Mouse (Mus musculus): ENCODE measurements around the gene Kif21a. TPM values are rescaled to one million over a fixed set of nuclear protein-coding genes. Genes with fewer than 3 reads are reported as not detected.

Kif21a gene
- polyA plus RNA-seq (2014; fragmentation: Nextera tagmentation; extraction: Ambion mirVana) = 31.4 and 34.6 TPM in 2 replicates

DNA sequence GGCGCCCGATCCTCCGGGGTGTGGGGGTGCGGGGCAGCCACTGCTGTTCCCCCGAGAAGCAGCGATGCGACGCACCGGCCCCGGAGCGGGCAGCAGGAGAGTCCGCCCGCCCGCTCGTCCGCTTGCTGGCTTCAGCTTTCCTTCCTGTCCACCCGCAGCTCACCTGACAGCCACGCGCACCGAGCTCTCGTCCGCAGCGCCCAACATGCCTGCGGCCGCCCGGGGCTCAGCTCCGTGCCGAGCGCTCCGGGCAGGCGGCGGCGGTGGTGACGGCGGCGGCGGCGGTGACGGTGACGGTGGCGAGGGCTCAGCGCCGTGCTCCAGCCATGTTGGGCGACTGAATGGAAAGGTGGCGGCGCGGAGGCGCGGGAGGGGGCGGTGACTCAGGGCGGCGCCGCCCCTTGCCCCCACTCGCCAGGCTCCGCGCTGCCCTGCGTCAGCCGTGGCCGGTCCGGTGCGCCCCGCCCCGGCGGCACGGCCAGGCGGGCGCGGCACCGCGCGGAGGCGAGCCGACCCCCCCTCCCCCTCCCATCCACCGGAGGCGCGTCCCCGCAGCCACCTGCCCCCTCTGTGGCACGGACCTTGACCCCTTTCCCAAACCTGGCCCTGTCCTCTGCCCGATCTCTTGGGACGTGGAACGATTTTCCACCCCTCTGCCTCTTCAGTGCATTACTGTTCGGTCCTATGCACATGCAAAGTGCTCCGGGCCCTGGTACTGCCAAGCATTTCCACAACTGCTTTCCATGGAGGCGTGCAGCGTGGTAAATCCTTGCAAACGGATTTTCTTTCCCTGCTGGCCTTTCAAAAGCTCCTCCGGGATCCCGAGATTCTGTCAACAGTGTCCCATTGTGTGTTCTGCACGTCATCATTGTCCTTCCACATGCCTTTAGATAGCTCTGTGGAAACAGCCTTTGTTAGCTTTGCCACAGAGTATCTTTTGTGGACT, at the start of gene Kif21a:
TSS of gene Kif21a (minus strand) at position 453 of the 946 bp plus-strand sequence.
- DNase-seq (ENCODE audit: low spot score) (peak; percentile 85), ATAC-seq (ENCODE audit: insufficient read depth, low FRiP score, low TSS enrichment) (peak; percentile 91)
- H3K4me2 ChIP-seq (ENCODE audit: low read depth) = peak within 1 kb of the TSS; percentile 94
- H3K4me3 ChIP-seq (ENCODE audit: low read depth, low read length) = peak within 1 kb of the TSS; percentile 68
- peak within 1 kb of the TSS; percentile 96 for H3K27ac ChIP-seq (ENCODE audit: low read depth, low read length)
- WGBS = under 1% methylated on average over 51 of the region's 89 CpGs
- H3K4me1 ChIP-seq (ENCODE audit: control insufficient read depth, insufficient read depth, low read length) = peaks cover 7% of the 10 kb centered on the region; the same call in 1 of the 2 replicates
- H3K9ac ChIP-seq (ENCODE audit: low read length) = peak within 1 kb of the TSS; percentile 81
- no peaks in the 10 kb centered on the region for H3K36me3 ChIP-seq (ENCODE audit: control insufficient read depth, insufficient read depth, low read length)
- no peaks in the 10 kb centered on the region for H3K9me3 ChIP-seq (ENCODE audit: control insufficient read depth, low read length)
- H3K27me3 ChIP-seq (ENCODE audit: control insufficient read depth, insufficient read depth, low read length) = no peaks in the 10 kb centered on the region

DNA sequence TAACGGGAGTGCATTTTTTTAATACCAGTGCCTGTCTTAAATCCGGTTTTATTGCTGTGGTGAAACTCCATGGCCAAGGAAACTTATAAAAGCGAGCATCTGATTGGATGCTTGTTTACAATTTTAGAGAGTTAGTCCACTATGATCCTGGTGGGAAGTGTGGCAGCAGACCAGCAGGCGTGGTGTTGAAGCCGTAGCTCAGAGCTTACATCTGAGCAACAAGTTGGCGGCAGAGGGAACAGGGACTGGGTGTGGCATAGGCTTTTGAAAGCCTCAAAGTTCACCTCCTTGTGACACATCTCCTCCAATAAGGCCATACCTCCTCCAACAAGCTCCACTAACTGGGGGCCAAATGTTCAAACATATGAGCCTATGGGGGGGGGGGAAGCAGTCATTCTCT, 46.9 kb upstream of the Kif21a start:
- 90% methylated on average over 6 of the region's 6 CpGs for WGBS

DNA sequence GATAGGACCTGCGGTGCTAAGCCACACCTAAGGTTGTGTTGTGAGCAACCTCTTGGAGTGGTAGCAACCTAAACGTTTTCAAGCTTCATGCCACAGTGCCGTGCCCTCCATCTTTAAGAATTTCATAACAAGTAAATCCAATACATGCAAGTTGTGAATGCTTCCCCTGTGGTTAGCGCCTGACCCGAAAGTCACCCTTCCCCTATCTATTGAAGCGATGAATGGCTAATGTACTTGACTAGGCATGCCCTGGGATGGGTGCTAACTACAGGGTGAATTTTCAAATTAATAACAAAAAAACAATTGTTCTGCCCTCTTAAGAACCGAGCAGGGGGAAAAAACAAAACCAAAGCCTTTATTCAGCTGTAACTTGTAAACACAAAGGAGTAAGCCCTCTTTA, 39.7 kb upstream of the Kif21a start:
- Histone ChIP-seq H3K4me1 (ENCODE audit: control insufficient read depth, insufficient read depth, low read length) (0 out of 2 replicates have a peak, but pooled peaks cover 6% of the 10 kb centered on the region), H3K4me2 (ENCODE audit: low read depth) (no peak overlapping the region), H3K9me3 (ENCODE audit: control insufficient read depth, low read length) (no peaks in the 10 kb centered on the region), H3K27me3 (ENCODE audit: control insufficient read depth, insufficient read depth, low read length) (no peaks in the 10 kb centered on the region), H3K36me3 (ENCODE audit: control insufficient read depth, insufficient read depth, low read length) (no peaks in the 10 kb centered on the region), H3K9ac (ENCODE audit: low read length) (no peak overlapping the region), H3K4me3 (ENCODE audit: low read depth, low read length) (no peak overlapping the region), H3K27ac (ENCODE audit: low read depth, low read length) (no peak overlapping the region)
- WGBS = 74% methylated on average over 7 of the region's 7 CpGs
- ATAC-seq (ENCODE audit: insufficient read depth, low FRiP score, low TSS enrichment) (no peak), DNase-seq (ENCODE audit: low spot score) (peak; percentile 26)

More for the DNA sequence above, 46.9 kb upstream of the Kif21a start:
- H3K4me1 ChIP-seq (ENCODE audit: control insufficient read depth, insufficient read depth, low read length) = 0 out of 2 replicates have a peak, but pooled peaks cover 6% of the 10 kb centered on the region
- no peak for ATAC-seq (ENCODE audit: insufficient read depth, low FRiP score, low TSS enrichment)
- DNase-seq (ENCODE audit: low spot score) = no peak
- no peak overlapping the region for H3K27ac ChIP-seq (ENCODE audit: low read depth, low read length)
- no peak overlapping the region for H3K4me3 ChIP-seq (ENCODE audit: low read depth, low read length)
- H3K4me2 ChIP-seq (ENCODE audit: low read depth) = no peak overlapping the region
- no peak overlapping the region for H3K9ac ChIP-seq (ENCODE audit: low read length)
- H3K36me3 ChIP-seq (ENCODE audit: control insufficient read depth, insufficient read depth, low read length) = no peaks in the 10 kb centered on the region
- H3K27me3 ChIP-seq (ENCODE audit: control insufficient read depth, insufficient read depth, low read length) = no peaks in the 10 kb centered on the region
- no peaks in the 10 kb centered on the region for H3K9me3 ChIP-seq (ENCODE audit: control insufficient read depth, low read length)

DNA sequence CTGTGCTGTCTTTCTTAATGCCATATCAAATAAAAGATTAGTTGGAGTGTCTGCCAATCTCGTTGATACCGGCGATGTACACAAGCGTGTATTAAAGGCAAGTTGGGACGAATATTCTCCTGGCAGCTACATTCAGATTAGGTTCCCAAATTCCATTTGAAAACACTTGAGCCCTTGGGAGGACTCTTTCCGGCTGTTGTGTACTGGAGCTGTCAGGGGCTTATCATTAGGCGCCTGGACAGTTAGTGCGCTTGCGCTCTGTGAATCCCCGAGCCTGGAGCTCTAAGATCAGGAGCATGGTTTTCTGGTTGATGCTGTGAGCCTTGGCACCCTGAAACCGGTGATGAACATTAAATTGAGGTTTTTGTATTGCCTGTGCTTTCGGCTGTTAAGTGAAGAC, 38.3 kb upstream of the Kif21a start:
- WGBS = 94% methylated on average over 12 of the region's 12 CpGs
- H3K36me3 ChIP-seq (ENCODE audit: control insufficient read depth, insufficient read depth, low read length) = no peaks in the 10 kb centered on the region
- H3K27me3 ChIP-seq (ENCODE audit: control insufficient read depth, insufficient read depth, low read length) = no peaks in the 10 kb centered on the region
- H3K4me3 ChIP-seq (ENCODE audit: low read depth, low read length) = no peak overlapping the region
- H3K27ac ChIP-seq (ENCODE audit: low read depth, low read length) = no peak overlapping the region
- no peaks in the 10 kb centered on the region for H3K9me3 ChIP-seq (ENCODE audit: control insufficient read depth, low read length)
- ATAC-seq (ENCODE audit: insufficient read depth, low FRiP score, low TSS enrichment) (no peak), DNase-seq (ENCODE audit: low spot score) (no peak)
- no peak overlapping the region for H3K4me2 ChIP-seq (ENCODE audit: low read depth)
- H3K4me1 ChIP-seq (ENCODE audit: control insufficient read depth, insufficient read depth, low read length) = 0 out of 2 replicates have a peak, but pooled peaks cover 6% of the 10 kb centered on the region
- no peak overlapping the region for H3K9ac ChIP-seq (ENCODE audit: low read length)

DNA sequence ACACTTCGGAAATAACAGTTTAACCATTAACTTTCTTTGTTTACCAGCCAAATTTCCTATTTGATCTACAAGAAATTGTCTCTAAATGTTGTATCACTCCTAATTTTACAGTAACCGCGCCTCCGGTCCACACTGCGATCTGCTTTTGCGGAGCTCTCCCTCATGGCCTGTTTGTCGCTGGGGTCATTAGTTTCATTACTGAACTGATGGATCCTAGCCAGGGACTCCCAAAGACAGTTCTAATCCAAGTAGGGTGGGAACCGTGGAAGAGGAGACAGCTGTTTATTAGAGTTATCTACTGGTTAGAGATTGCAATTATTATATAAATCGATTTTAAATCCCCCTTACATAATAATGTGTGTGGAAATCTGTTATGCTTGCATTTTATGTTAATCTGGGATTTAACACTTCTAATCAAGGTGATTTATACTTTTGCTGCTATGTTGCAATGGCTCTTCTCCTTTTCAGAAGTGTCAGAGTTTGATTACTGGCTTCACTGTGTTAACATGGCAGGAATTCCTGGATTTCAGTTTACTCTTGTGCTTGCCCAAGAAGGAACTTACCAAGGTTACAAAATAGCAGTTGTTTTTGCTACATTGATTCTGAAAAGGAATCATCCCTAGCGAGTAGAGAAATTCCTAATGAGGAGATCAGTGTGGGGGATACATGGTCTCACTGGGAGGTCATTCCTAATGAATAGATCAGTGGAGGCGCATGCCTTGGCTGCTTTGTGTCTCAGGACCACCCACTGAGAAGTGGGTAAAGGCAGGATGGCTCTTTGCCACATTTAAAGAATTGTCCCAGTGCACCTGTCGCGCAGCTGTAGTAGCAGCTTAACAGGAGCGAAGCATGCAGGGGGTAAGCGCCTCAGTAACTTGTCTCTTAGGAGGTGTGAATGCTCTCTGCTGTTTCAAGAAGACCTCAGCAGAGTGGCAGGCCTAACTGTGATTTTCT, 28.0 kb upstream of the Kif21a start:
- Histone ChIP-seq H3K4me3 (ENCODE audit: low read depth, low read length) (no peak overlapping the region), H3K4me1 (ENCODE audit: control insufficient read depth, insufficient read depth, low read length) (peaks cover 4% of the 10 kb centered on the region), H3K9ac (ENCODE audit: low read length) (no peak overlapping the region), H3K27me3 (ENCODE audit: control insufficient read depth, insufficient read depth, low read length) (no peaks in the 10 kb centered on the region), H3K4me2 (ENCODE audit: low read depth) (no peak overlapping the region), H3K27ac (ENCODE audit: low read depth, low read length) (no peak overlapping the region), H3K9me3 (ENCODE audit: control insufficient read depth, low read length) (no peaks in the 10 kb centered on the region), H3K36me3 (ENCODE audit: control insufficient read depth, insufficient read depth, low read length) (no peaks in the 10 kb centered on the region)
- peak; percentile 88 for ATAC-seq (ENCODE audit: insufficient read depth, low FRiP score, low TSS enrichment)
- 25% methylated on average over 15 of the region's 15 CpGs for WGBS
- DNase-seq (ENCODE audit: low spot score) = peak; percentile 47

DNA sequence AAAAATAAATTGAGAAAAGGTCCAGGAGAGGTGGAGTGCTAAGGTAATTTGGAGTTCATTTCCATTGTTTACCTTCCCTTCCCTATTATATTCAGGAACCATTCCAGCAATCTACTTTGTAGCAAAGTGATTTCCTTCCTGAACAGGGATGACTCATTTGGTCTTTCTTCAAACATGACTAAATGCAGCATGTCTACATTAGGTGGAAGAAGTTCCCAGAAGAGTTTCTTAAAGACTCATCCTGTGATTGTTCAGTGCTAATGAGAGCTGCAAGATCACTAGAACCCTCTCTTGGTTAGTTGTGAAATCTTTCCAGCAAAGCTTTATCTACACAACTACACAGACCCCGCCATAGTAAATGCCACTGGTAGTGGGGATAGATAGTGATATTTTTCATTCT, 22.7 kb upstream of the Kif21a start:
- Histone ChIP-seq H3K9me3 (ENCODE audit: control insufficient read depth, low read length) (no peaks in the 10 kb centered on the region), H3K36me3 (ENCODE audit: control insufficient read depth, insufficient read depth, low read length) (no peaks in the 10 kb centered on the region), H3K4me3 (ENCODE audit: low read depth, low read length) (no peak overlapping the region), H3K4me2 (ENCODE audit: low read depth) (no peak overlapping the region), H3K9ac (ENCODE audit: low read length) (no peak overlapping the region), H3K4me1 (ENCODE audit: control insufficient read depth, insufficient read depth, low read length) (no peaks in the 10 kb centered on the region), H3K27ac (ENCODE audit: low read depth, low read length) (no peak overlapping the region), H3K27me3 (ENCODE audit: control insufficient read depth, insufficient read depth, low read length) (no peaks in the 10 kb centered on the region)
- ATAC-seq (ENCODE audit: insufficient read depth, low FRiP score, low TSS enrichment) (no peak), DNase-seq (ENCODE audit: low spot score) (no peak)
- WGBS = 83% methylated on average over 1 of the region's 1 CpGs

DNA sequence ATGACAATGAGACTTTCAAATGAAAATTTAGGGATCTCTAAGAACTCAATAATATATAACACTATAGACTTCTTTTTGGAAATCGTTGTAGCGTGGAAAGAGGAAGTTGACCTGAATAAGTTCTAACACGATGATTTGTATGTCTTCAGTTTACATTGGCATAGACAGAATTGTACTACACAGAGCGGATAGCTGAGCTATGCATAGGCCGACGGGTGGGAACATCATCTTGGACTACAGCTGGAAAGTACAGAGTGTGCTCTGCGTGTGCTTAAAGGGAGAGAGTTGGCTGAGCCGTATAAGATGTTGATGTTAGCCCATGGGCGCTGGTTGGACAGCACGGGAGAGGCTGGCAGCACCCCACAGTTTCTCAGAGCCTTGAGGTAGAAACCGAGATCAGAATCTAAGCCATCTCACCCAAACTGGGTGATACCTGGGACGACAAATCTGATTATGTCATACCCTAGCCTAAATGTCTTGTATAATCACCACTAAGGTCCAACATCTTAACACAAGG, 14.6 kb upstream of the Kif21a start:
- no peak overlapping the region for H3K27ac ChIP-seq (ENCODE audit: low read depth, low read length)
- no peaks in the 10 kb centered on the region for H3K36me3 ChIP-seq (ENCODE audit: control insufficient read depth, insufficient read depth, low read length)
- no peak overlapping the region for H3K4me2 ChIP-seq (ENCODE audit: low read depth)
- ATAC-seq (ENCODE audit: insufficient read depth, low FRiP score, low TSS enrichment) = no peak
- no peaks in the 10 kb centered on the region for H3K9me3 ChIP-seq (ENCODE audit: control insufficient read depth, low read length)
- no peaks in the 10 kb centered on the region for H3K27me3 ChIP-seq (ENCODE audit: control insufficient read depth, insufficient read depth, low read length)
- H3K9ac ChIP-seq (ENCODE audit: low read length) = no peak overlapping the region
- 92% methylated on average over 12 of the region's 12 CpGs for WGBS
- DNase-seq (ENCODE audit: low spot score) = no peak
- no peaks in the 10 kb centered on the region for H3K4me1 ChIP-seq (ENCODE audit: control insufficient read depth, insufficient read depth, low read length)
- H3K4me3 ChIP-seq (ENCODE audit: low read depth, low read length) = no peak overlapping the region

DNA sequence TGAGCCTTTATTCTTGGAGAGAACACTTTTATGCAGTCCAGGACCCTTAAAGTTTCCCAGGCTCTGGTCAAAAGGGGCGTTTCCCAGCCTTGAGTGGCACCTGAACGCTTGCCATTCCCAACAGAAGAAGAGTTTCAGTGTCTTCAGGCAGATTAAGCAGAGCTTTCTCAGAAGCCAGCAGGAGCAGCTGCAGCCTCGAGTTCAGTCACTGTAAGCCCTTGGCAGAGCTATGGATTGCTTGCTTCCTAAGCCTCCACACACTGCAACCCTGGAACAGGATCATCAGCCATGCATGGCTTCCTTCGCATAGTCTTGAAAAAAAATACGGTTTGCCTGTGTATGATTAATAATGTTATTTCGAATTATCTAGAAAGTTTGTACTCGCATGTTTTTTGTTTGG, 14.1 kb upstream of the Kif21a start:
- Histone ChIP-seq H3K36me3 (ENCODE audit: control insufficient read depth, insufficient read depth, low read length) (no peaks in the 10 kb centered on the region), H3K9me3 (ENCODE audit: control insufficient read depth, low read length) (no peaks in the 10 kb centered on the region), H3K4me3 (ENCODE audit: low read depth, low read length) (no peak overlapping the region), H3K27me3 (ENCODE audit: control insufficient read depth, insufficient read depth, low read length) (no peaks in the 10 kb centered on the region), H3K27ac (ENCODE audit: low read depth, low read length) (no peak overlapping the region), H3K9ac (ENCODE audit: low read length) (no peak overlapping the region), H3K4me2 (ENCODE audit: low read depth) (no peak overlapping the region), H3K4me1 (ENCODE audit: control insufficient read depth, insufficient read depth, low read length) (no peaks in the 10 kb centered on the region)
- ATAC-seq (ENCODE audit: insufficient read depth, low FRiP score, low TSS enrichment) (no peak), DNase-seq (ENCODE audit: low spot score) (no peak)
- 76% methylated on average over 7 of the region's 7 CpGs for WGBS

Data from neural tube, embryonic 11.5 days (tissue).